Mouse (Mus musculus) left cerebral cortex, adult 9 months (tissue): ENCODE data around the gene Gsn.
A peak's percentile ranks its signal among the peaks of the same experiment; 100 is the strongest.

Experiments used
- DNase-seq, 2 experiments: peaks; one replicate each; pipeline ENCODE4 v3.0.0; 2022; ENCODE audit warnings: low spot score in 2 of 2

Gene Gsn

DNA sequence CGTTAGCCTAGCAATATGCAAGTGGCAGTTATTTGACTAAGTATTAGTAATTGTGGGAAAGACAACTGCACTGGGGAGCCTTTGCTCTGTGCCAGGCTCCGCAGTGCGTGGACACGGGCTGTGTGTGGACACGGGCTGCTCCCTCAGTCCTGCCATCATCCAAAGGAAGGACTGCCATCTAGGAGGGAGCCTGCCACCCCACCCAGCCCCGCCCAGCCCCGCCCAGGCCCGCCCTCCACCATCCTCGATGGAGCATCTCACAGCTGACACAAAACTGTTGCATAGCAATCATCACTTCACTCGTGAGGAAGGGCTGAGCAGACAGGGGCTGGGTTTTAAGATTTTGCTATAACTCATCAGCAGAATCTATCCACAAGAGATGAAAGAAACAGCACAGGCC, 69.8 kb downstream of the Gsn start:
- DNase-seq: no peak

DNA sequence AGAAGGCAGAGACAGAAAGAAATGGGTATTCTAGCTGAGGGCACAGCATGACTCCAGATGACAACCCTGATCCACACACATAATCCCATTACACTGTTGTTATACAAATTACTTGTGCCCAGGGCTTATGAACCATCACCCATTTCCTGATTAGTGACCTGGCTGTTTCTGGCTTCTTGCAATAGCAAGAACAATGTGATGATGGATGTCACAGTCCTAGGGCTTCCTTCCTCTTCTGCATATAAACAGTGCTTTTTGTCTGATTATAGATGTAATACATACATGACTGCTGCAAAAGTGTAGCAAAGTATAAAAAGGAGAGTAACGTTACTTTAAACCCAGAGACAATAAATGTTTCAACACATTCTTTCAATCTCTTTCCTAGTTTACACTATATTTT, 70.8 kb downstream of the Gsn start:
- DNase-seq: no peak

DNA sequence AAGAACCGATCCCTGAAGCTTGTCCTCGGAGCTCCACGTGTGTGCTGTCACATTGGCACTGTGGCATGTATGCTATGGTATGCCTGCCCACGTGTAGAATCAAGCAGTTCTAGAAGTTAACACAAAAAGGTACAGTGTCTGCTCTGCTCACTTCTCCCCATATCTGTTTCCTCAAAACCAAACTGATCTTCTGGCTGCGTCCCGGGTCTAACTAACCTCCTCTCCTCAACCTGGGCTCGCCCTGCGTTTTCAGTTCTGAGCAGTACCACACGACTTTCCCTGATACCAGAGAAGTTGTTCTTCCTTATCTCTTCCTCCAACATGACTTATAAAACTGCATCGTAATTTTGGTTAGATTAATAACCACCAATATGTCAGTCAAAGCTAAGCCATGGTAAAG, 71.4 kb downstream of the Gsn start:
- DNase-seq: no peak

DNA sequence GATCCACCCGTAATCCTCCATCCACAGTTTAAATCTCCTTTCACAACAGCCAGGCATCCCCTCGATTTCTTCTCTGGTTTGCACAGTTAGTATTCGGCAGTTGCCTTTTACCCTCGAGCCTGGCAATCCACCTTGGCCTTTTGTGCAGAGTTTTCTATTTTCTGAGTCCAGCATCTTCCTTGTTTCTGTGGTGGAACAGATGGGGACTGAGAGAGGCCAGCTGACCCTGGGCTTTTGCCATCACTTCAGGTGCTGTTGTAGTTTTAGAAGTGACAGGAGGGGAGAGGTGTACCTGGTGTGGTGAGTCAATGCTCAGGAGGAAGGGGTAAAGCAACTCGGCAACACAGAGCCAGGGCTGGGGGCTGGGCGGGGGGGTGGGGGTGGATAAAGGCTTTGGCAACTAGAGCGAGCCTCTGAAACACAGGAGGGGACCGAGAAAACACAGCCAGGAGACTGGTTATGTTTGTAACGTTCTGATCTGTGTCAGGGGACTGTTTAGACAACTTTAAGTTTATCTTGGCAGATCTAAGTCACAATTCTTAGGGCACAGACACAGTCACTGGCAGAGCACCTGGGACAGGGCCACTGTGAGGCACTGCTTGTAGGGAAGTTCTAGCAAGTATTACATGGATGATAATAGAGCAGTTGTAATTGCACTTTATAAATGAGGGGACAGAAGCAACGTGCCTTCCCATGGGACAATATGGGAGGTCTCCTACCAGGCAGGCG, 72.0 kb downstream of the Gsn start:
- no peak for DNase-seq

DNA sequence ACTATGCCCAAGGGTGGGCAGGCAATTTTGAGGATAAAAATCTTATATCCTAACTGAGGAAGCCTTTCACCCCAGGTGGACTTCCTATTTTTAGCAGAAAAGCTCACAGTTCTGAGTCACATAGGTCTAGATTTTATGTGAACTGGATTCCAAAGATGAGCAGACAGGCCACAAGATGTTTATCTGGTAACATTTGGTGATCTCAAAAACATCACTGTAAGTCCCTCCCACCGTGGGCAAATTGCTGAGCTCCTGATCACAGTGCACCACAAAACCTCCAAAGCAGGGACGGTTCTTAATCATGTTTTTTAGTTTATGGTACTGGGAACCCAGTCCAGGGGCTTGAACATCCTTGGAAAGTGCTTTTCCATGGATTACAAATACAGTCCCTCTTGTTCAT, 72.9 kb downstream of the Gsn start:
- DNase-seq: no peak

DNA sequence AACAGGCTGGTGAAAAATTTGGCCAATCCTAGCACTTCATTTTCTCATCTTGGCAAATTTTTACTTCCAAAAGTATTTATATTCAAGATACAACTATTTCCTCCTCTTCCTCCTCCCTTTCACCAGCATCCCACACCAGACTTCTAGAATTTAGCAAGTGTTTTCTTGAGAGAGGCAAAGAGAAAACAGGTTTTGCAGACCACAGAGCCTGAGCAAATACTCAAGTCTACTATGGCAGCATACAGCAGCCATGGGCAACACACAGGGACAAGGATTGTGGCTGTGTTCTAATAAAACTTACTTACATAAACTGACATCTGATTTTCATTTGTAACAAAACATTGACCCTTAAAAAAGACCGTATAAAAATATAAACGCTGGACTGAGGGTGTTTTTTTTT, 75.0 kb downstream of the Gsn start:
- no peak for DNase-seq

DNA sequence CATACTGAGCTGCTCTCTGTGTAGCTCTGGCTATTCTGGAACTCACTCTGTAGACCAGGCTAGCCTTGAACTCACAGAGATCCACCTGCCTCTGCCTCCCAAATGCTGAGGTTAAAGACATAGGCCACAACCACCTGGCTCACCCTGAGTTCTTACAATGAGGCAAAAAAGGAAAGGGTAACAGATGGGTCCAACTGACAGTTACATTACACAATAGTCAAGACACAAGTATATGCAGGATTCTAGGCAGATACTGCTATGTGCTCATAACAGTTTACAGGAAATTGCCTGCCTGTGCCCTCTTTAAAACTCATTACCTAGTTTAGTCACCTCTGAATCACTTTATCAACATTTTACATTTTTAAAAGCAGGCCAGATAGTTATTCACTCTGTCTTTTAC, 77.5 kb downstream of the Gsn start:
- DNase-seq: no peak

DNA sequence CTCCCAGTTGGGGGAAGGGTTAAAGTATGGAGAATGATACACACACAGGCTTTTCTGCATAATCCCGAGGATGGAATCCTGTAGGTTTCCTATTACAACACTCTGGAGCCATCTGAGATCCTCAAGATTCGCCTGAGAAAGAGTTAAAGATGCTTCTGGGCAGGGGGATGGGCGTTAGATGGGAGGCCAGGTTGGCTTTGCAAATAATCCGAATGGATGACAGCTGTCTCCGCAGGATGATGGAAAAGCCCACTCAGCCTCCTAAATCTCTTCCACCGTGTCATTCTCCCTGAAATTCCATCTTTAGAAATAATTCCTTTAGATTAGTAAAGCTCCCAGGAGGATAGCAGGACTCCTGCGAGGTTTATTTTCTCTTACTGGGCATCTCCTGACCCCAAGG, 79.4 kb downstream of the Gsn start:
- no peak for DNase-seq

DNA sequence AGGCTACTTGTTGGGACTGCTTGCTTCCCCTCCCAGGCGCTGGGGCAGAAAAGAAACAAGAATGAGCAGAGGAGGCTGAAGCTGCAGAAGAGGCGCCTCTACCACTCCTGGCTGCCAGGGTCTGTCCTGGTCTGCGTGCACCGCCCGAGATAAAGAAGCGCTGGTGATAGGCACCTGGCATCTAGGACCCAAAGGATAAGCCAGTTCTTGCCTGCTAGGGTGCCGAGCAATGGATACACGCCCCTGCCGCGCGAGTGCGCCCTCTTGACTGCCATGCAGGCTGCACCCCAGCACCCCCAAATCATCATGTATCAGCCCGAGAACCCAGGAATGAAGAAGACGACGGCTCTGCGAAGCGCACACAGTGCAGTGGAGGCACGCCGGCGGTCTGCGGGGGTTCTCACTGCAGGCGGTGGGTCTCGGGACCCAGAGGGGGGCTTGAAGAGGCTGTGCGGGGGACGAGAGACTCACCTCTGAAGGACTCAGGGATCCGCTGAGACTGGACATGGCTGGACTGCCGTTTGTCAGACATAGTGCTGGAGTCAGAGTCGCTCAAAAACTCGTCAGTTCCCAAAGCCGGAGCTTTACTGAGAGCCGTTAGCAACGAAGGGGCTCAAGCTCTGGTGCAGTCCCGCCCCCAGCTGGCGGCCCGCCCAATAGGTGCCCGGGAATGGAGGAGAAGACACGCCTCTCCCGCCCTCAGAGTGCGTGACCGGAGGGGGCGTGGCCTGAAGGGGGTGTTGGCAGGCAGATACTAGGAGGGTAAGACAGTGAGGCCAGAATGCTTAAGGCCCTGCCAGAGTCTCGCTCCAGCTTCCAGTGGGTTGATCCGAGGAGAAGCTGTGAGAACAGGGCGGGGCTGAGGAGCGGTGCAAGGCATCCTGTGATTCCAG, 80.5 kb downstream of the Gsn start, which contains the start of gene Stom:
Gene Stom, minus strand, starts transcription at position 589 of the 893 bp plus-strand sequence.
- DNase-seq: peak; percentile 88 to 97

DNA sequence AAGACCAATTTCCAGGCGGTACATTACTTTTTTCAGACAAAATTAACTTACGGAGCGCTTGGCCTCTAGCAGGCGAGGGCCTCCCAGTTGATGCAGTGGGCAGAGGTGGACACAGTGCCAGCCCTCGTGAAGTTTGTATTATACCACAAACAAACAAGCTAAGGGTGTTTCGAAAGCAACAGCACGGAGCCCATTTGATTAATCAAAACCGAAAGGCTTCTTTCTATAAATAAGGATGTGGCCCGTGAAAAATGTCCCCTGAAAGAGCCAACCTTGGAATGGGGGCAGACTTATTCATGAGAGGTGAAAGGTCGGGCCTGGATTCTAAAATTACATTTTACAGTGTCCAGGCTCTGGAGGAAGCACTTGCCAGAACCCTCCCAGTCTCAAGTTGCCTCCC, 81.2 kb downstream of the Gsn start:
- no peak for DNase-seq

DNA sequence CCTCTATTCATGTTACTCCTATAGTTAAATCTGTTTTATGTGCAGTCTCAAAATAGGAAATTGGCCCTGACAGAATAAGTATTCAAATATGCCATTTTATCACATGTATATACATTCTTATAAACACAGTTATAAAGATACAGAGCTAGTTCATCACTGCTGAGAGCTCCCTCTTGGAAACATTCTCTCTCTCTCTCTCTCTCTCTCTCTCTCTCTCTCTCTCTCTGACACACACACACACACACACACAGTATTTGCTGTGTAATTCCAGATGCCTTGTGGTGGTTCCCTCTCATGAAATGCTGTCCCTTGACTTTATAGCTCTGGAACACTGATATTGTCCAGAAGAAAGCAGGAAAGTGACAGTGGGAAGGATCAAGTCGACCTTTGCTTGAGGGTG, 81.9 kb downstream of the Gsn start:
- DNase-seq: no peak

DNA sequence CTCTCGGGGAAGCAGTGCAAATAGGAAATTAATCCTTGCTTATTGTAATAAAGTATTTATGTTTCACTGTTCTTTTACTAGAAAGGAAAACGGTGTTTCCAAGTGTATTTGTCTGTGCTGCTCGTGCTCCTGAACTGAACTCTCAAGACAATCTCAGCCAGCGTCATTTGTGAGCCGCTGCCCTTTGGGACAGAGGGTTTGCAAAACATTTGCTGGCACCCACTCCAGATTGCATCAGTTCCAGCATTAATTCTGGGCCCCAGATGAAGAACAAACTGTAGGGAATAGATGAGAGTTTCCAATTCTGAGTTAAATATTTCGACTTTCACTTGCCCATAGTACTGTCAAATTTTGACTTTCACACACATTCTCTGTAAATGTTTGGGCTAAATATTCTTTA, 82.5 kb downstream of the Gsn start:
- DNase-seq: no peak

DNA sequence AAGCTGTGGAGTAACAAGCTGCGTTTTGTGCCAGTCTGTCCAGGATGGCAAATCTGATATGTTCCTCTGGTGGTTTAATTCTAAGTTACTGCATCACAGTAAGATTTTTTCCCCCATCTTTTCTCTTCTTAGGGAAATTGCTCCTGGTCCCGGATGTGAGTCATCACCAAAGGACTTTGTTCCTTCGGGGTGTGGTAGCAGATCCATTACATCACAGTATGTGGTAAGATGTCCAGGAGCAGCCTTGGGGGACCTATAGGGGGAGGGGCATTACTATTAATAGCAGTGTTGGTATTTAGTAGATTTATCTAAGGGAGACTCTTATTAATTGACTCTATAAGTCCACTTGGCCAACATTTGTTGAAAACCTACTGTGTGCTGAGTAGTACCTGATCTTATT, 86.4 kb downstream of the Gsn start:
- DNase-seq: no peak

DNA sequence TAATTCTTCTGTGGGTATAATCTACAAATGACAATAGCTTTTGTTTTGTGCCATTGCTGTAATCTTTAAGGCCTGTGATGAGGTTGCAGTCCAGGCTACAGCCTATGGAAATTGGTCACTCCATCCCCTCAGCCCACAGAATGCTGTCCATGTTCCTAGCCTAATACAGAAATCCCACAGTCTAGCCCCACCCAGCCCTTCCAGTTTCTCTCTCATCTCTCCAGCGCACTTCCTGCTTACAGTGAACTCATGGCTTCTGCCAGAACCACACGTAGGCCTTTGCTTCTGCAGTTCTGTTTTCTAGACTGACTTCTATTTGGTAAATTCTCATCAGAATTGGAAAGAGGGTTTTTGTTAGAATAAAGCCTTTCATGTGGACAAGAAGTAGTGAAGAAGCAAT, 89.8 kb downstream of the Gsn start:
- DNase-seq: no peak

DNA sequence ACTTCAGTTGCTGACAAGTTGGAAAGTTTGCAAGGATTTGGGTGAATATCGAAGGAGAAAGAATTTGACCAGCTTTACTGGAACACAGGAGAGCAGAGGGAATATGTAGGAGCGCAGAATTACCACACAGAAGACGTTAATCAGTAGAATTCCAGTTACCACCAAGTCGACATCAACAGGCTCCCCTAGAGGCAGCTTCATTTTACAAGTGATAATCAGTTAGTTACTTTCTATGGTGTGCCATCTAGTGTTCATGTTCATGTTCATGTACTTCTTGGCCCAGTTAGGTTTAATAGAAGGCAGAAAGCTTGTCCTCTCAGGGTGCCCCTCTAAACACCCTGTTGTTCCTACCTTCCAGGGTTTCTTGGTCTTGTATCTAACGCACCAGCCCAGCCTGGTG, 93.0 kb downstream of the Gsn start:
- DNase-seq: no peak
